13 mouse cellular contexts compared by ENCODE assay signal in the genomic region with DNA sequence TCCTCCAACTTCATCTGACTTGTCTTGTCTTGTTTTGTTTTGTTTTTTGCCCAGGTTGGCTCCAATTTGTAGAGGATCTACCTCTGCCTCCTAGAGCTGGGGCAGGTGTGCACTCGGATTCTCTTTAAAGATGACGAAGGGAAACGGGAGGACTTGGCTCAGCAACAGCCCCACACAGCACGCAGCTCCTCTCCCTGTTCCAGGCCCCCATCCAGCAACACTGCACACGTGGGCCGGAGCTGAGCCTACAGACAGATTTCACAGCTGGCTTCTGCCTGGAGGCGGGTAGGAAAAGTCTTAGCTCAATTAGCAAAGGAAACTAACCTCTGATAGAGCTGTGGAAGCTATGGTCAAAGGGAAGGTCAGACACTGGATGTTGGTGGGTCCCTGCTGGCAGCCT. TPM values are rescaled to one million over a fixed set of nuclear protein-coding genes. Genes with fewer than 3 reads are reported as not detected.
DNase-seq lines count a peak whose midpoint lies in the region; ATAC-seq lines count a peak whose summit lies in the region.
"Had no signal": no experiment of that assay in that cellular context is flagged by ENCODE, and none has a peak within 500 bp of the region (broad histone marks: within the 10 kb centered on the region; RNA-seq: fewer than 3 reads in every experiment).

No protein-coding gene starts in this region.

- no peak overlapping the region for H3K4me2 ChIP-seq in midbrain, embryonic 16.5 days (ENCODE audit: low read length)
- H3K4me2 ChIP-seq: hindbrain, embryonic 15.5 days; lung, embryonic 15.5 days had no signal

- H3K27ac ChIP-seq in midbrain, embryonic 16.5 days (ENCODE audit: low read length), result no peak overlapping the region
- H3K27ac ChIP-seq in forebrain, embryonic 10.5 days, result no peak overlapping the region
- H3K27ac ChIP-seq: hindbrain, embryonic 15.5 days; lung, embryonic 15.5 days had no signal

- no peaks in the 10 kb centered on the region for H3K4me1 ChIP-seq in midbrain, embryonic 16.5 days (ENCODE audit: control insufficient read depth, insufficient read depth, low read length)
- H3K4me1 ChIP-seq in forebrain, embryonic 10.5 days, result peaks cover 3% of the 10 kb centered on the region; the same call in 1 of the 2 replicates
- H3K4me1 ChIP-seq: hindbrain, embryonic 15.5 days; lung, embryonic 15.5 days had no signal

- no peaks in the 10 kb centered on the region for H3K27me3 ChIP-seq in midbrain, embryonic 16.5 days (ENCODE audit: control insufficient read depth, insufficient read depth, low read depth, low read length)
- no peaks in the 10 kb centered on the region for H3K27me3 ChIP-seq in forebrain, embryonic 10.5 days (ENCODE audit: poor library complexity, severe bottlenecking)
- H3K27me3 ChIP-seq: hindbrain, embryonic 15.5 days; lung, embryonic 15.5 days had no signal

- DNase-seq in brain, adult 2 months (ENCODE audit: low read depth, low spot score), result peak; percentile 93
- peak; percentile 59 to 60 for DNase-seq in frontal cortex, postnatal 14 days (ENCODE audit: low spot score in 2 of 2)
- peak; percentile 26 for DNase-seq in heart, postnatal 25 days (ENCODE audit: low spot score)
- peak; percentile 74 to 95 for DNase-seq in left cerebral cortex, postnatal 25 days (ENCODE audit: low spot score in 2 of 2)
- DNase-seq in thymus, postnatal 4 days, result no peak
- no peak for DNase-seq in kidney, adult 9 months
- no peak for DNase-seq in forebrain, embryonic 10.5 days (ENCODE audit: extremely low spot score, low spot score)
- DNase-seq: cerebellum, adult 11 months; thymus, postnatal 36 days had no signal

- H3K36me3 ChIP-seq in midbrain, embryonic 16.5 days (ENCODE audit: control insufficient read depth, insufficient read depth, low read length), result no peaks in the 10 kb centered on the region
- H3K36me3 ChIP-seq in forebrain, embryonic 10.5 days (replicated peaks), result no peaks in the 10 kb centered on the region
- H3K36me3 ChIP-seq: hindbrain, embryonic 15.5 days; lung, embryonic 15.5 days had no signal

- intact Hi-C loops in heart, postnatal 25 days (cut with DNase I), result no loop called here
- intact Hi-C loops in left cerebral cortex, postnatal 25 days (cut with DNase I), result no loop called here

- no peaks in the 10 kb centered on the region for H3K9me3 ChIP-seq in midbrain, embryonic 16.5 days (replicated peaks; ENCODE audit: control insufficient read depth, low read length, poor library complexity, severe bottlenecking)
- no peaks in the 10 kb centered on the region for H3K9me3 ChIP-seq in forebrain, embryonic 10.5 days
- H3K9me3 ChIP-seq: hindbrain, embryonic 15.5 days; lung, embryonic 15.5 days had no signal

- WGBS in midbrain, embryonic 16.5 days, result 74% methylated on average over 7 of the region's 7 CpGs
- 82% methylated on average over 7 of the region's 7 CpGs for WGBS in forebrain, embryonic 10.5 days

- ATAC-seq in midbrain, embryonic 16.5 days, result no peak

- H3K9ac ChIP-seq in midbrain, embryonic 16.5 days (ENCODE audit: low read depth, low read length), result no peak overlapping the region
- H3K9ac ChIP-seq: hindbrain, embryonic 15.5 days; lung, embryonic 15.5 days had no signal

- H3K4me3 ChIP-seq in midbrain, embryonic 16.5 days (ENCODE audit: low read depth, low read length), result no peak overlapping the region
- H3K4me3 ChIP-seq in forebrain, embryonic 10.5 days, result no peak overlapping the region
- H3K4me3 ChIP-seq: erythroblast, embryonic 14.5 days; hindbrain, embryonic 15.5 days; lung, embryonic 15.5 days had no signal

RNA-seq across cellular contexts. Expression of a gene that starts 17.4 kb away (rescaled TPM):
- 100 to 1,000 TPM; 453 to 459 TPM for total RNA-seq in heart, postnatal 25 days (2021)
- 100 to 1,000 TPM; 124 to 142 TPM for total RNA-seq in left cerebral cortex, postnatal 25 days (2021)
- 24.8 and 32.3 TPM in 2 replicates for polyA plus RNA-seq in midbrain, embryonic 16.5 days (2015; fragmentation: Nextera tagmentation; extraction: Ambion mirVana)
- polyA plus RNA-seq in forebrain, embryonic 10.5 days (2016; fragmentation: Nextera tagmentation; extraction: Ambion mirVana), result 8.6 and 10.4 TPM in 2 replicates

RNA-seq across cellular contexts. Expression of a gene that starts 18.4 kb away (rescaled TPM):
- total RNA-seq in heart, postnatal 25 days (2021), result 100 to 1,000 TPM; 125 to 134 TPM
- 100 to 1,000 TPM; 121 to 124 TPM for total RNA-seq in left cerebral cortex, postnatal 25 days (2021)
- 132 and 137 TPM in 2 replicates for polyA plus RNA-seq in midbrain, embryonic 16.5 days (2015; fragmentation: Nextera tagmentation; extraction: Ambion mirVana)
- 105 and 106 TPM in 2 replicates for polyA plus RNA-seq in forebrain, embryonic 10.5 days (2016; fragmentation: Nextera tagmentation; extraction: Ambion mirVana)

RNA-seq across cellular contexts. Expression of a gene that starts 41.2 kb away (rescaled TPM):
- 1 to 10 TPM; 7.7 to 9.1 TPM for total RNA-seq in heart, postnatal 25 days (2021)
- total RNA-seq in left cerebral cortex, postnatal 25 days (2021), result 10 to 100 TPM in 1 of 2 experiments, 1 to 10 TPM in 1; 9.5 to 10.4 TPM
- 16.7 and 17.8 TPM in 2 replicates for polyA plus RNA-seq in midbrain, embryonic 16.5 days (2015; fragmentation: Nextera tagmentation; extraction: Ambion mirVana)
- polyA plus RNA-seq in forebrain, embryonic 10.5 days (2016; fragmentation: Nextera tagmentation; extraction: Ambion mirVana), result 19.4 and 20.1 TPM in 2 replicates

RNA-seq across cellular contexts. Expression of a gene that starts 57.2 kb away (rescaled TPM):
- under 1 TPM; 0.36 to 0.57 TPM for total RNA-seq in heart, postnatal 25 days (2021)
- 10 to 100 TPM; 43.7 to 49.4 TPM for total RNA-seq in left cerebral cortex, postnatal 25 days (2021)
- polyA plus RNA-seq in midbrain, embryonic 16.5 days (2015; fragmentation: Nextera tagmentation; extraction: Ambion mirVana), result 1.4 and 2.5 TPM in 2 replicates
- 0.07 TPM in 1 of 2 replicates, not detected in the other for polyA plus RNA-seq in forebrain, embryonic 10.5 days (2016; fragmentation: Nextera tagmentation; extraction: Ambion mirVana)
- polyA plus RNA-seq: erythroblast, embryonic 14.5 days had no signal

Comparison
In these comparisons a context has a peak if more than half of its experiments do, and no peak if none do; other contexts are left out.
1. DNase-seq: peak in brain, adult 2 months (single experiment), frontal cortex, postnatal 14 days (2 of 2), heart, postnatal 25 days (single experiment) and left cerebral cortex, postnatal 25 days (2 of 2); none in thymus, postnatal 4 days (single experiment), kidney, adult 9 months (single experiment) and forebrain, embryonic 10.5 days (single experiment).